Mouse (Mus musculus) MEL (cell line): ENCODE results near the gene Usp39. TPM values are rescaled to one million over a fixed set of nuclear protein-coding genes. Genes with fewer than 3 reads are reported as not detected.

Experiments used
- DNase-seq: peaks from one replicate; pipeline ENCODE4 v3.0.0; 2011; ENCODE audit warnings: low read depth, low spot score
- H3K27ac ChIP-seq: 2 replicates; pipeline ENCODE4 v1.5.1; 2012; ENCODE audit warnings: low read depth, mild to moderate bottlenecking, control low read depth, low read length, moderate library complexity; ENCODE audit not compliant: control insufficient read depth
- H3K27me3 ChIP-seq, 2 experiments: fragments of 150-350 bp in 1 of 2; sonication (generic) in 1 of 2; 2 replicates each; pipeline ENCODE4 v1.6.1; 2012; ENCODE audit warnings: low read length in 2 of 2, mild to moderate bottlenecking in 2 of 2, improper control_type of control experiment in 1 of 2, moderate library complexity in 1 of 2; ENCODE audit not compliant: insufficient read depth in 2 of 2, control insufficient read depth in 1 of 2
- H3K36me3 ChIP-seq, 2 experiments: 2 replicates each; pipeline ENCODE4 v1.6.1; 2012 to 2014; ENCODE audit warnings: low read length in 2 of 2, improper control_type of control experiment in 1 of 2, inconsistent platforms in 1 of 2, mild to moderate bottlenecking in 1 of 2; ENCODE audit not compliant: insufficient read depth in 2 of 2, control insufficient read depth in 1 of 2
- H3K4me1 ChIP-seq, 2 experiments: fragments of 150-350 bp in 1 of 2; sonication (generic) in 1 of 2; 2 replicates each; pipeline ENCODE4 v1.6.1; 2012; ENCODE audit warnings: low read length in 2 of 2, improper control_type of control experiment in 1 of 2, mild to moderate bottlenecking in 1 of 2; ENCODE audit not compliant: insufficient read depth in 2 of 2, control insufficient read depth in 1 of 2
- H3K4me3 ChIP-seq, 2 experiments: fragments of 150-350 bp in 1 of 2; sonication (generic) in 1 of 2; 2 replicates each; pipeline ENCODE4 v1.5.1; 2012; ENCODE audit warnings: low read depth in 2 of 2, low read length in 2 of 2, mild to moderate bottlenecking in 2 of 2, moderate library complexity in 2 of 2, control low read depth in 1 of 2, improper control_type of control experiment in 1 of 2; ENCODE audit not compliant: control insufficient read depth in 1 of 2, insufficient read depth in 1 of 2
- H3K79me2 ChIP-seq: 2 replicates; pipeline ENCODE4 v1.6.1; 2012; ENCODE audit warnings: mild to moderate bottlenecking, low read length, moderate library complexity; ENCODE audit not compliant: control insufficient read depth, poor library complexity, insufficient read depth
- H3K9ac ChIP-seq: 2 replicates; pipeline ENCODE4 v1.6.1; 2012; ENCODE audit warnings: low read depth, mild to moderate bottlenecking, control low read depth, low read length, moderate library complexity; ENCODE audit not compliant: control insufficient read depth, poor library complexity, severe bottlenecking
- H3K9me3 ChIP-seq: fragments of 150-350 bp; sonication (generic); replicated peaks from 2 replicates; pipeline ENCODE4 v1.6.1; 2012; ENCODE audit warnings: mild to moderate bottlenecking, low read length, improper control_type of control experiment, moderate library complexity; ENCODE audit not compliant: insufficient read depth
- CHD1 ChIP-seq: IDR thresholded peaks from 2 replicates; pipeline ENCODE4 v1.6.1; 2012; ENCODE audit warnings: low read depth, mild to moderate bottlenecking, inconsistent platforms, low read length, improper control_type of control experiment
- EP300 ChIP-seq, 2 experiments: IDR thresholded peaks; 2 replicates each; pipeline ENCODE4 v1.6.1; 2011; ENCODE audit warnings: improper control_type of control experiment in 2 of 2, low read length in 2 of 2, low read depth in 1 of 2, mild to moderate bottlenecking in 1 of 2
- ETS1 ChIP-seq: IDR thresholded peaks from 2 replicates; pipeline ENCODE4 v1.6.1; 2012; ENCODE audit warnings: low read depth, mild to moderate bottlenecking, inconsistent platforms, low read length, improper control_type of control experiment, moderate library complexity
- HCFC1 ChIP-seq: IDR thresholded peaks from 2 replicates; pipeline ENCODE4 v1.6.1; 2012; ENCODE audit warnings: low read depth, mild to moderate bottlenecking, inconsistent platforms, low read length, improper control_type of control experiment, moderate library complexity
- MAZ ChIP-seq: IDR thresholded peaks from 2 replicates; pipeline ENCODE4 v1.6.1; 2012; ENCODE audit warnings: low read depth, mild to moderate bottlenecking, inconsistent platforms, low read length, improper control_type of control experiment
- MEF2A ChIP-seq: IDR thresholded peaks from 2 replicates; pipeline ENCODE4 v1.6.1; 2014; ENCODE audit warnings: low read depth, mild to moderate bottlenecking, inconsistent platforms, low read length, improper control_type of control experiment; ENCODE audit not compliant: poor library complexity, insufficient replicate concordance, severe bottlenecking; ENCODE audit errors: extremely low read depth
- MXI1 ChIP-seq: IDR thresholded peaks from 2 replicates; pipeline ENCODE4 v1.6.1; 2011; ENCODE audit warnings: mild to moderate bottlenecking, low read depth, low read length, improper control_type of control experiment
- MYC ChIP-seq: IDR thresholded peaks from 2 replicates; pipeline ENCODE4 v1.6.1; 2011; ENCODE audit warnings: low read depth, mild to moderate bottlenecking, low read length, improper control_type of control experiment, moderate library complexity
- NELFE ChIP-seq: IDR thresholded peaks from 2 replicates; pipeline ENCODE4 v1.6.1; 2011; ENCODE audit warnings: low read depth, low read length, improper control_type of control experiment
- POLR2A ChIP-seq, 2 experiments: IDR thresholded peaks; 2 replicates each; pipeline ENCODE4 v1.6.1; 2011 to 2012; ENCODE audit warnings: low read length in 2 of 2, mild to moderate bottlenecking in 2 of 2, control low read depth in 1 of 2, improper control_type of control experiment in 1 of 2, low read depth in 1 of 2, moderate library complexity in 1 of 2; ENCODE audit not compliant: control insufficient read depth in 1 of 2, insufficient read depth in 1 of 2, poor library complexity in 1 of 2
- POLR2AphosphoS2 ChIP-seq: IDR thresholded peaks from 2 replicates; pipeline ENCODE4 v1.6.1; 2011; ENCODE audit warnings: low read length, improper control_type of control experiment
- POLR2AphosphoS5 ChIP-seq: IDR thresholded peaks from 2 replicates; pipeline ENCODE4 v1.6.1; 2012; ENCODE audit warnings: low read depth, borderline replicate concordance, mild to moderate bottlenecking, inconsistent platforms, low read length, moderate library complexity, mixed read lengths
- RCOR1 ChIP-seq: IDR thresholded peaks from 2 replicates; pipeline ENCODE4 v1.6.1; 2012; ENCODE audit warnings: low read depth, mild to moderate bottlenecking, inconsistent platforms, low read length, improper control_type of control experiment
- SMC3 ChIP-seq: IDR thresholded peaks from 2 replicates; pipeline ENCODE4 v1.6.1; 2011; ENCODE audit warnings: low read depth, low read length, improper control_type of control experiment
- TBP ChIP-seq: IDR thresholded peaks from 2 replicates; pipeline ENCODE4 v1.8.0; 2011; ENCODE audit warnings: low read depth, low read length, improper control_type of control experiment
- TCF12 ChIP-seq: IDR thresholded peaks from 2 replicates; pipeline ENCODE4 v1.6.1; 2014; ENCODE audit warnings: low read depth, mild to moderate bottlenecking, inconsistent platforms, low read length, improper control_type of control experiment, moderate library complexity
- UBTF ChIP-seq: IDR thresholded peaks from 2 replicates; pipeline ENCODE4 v1.6.1; 2012; ENCODE audit warnings: low read depth, mild to moderate bottlenecking, inconsistent platforms, low read length, improper control_type of control experiment, moderate library complexity, borderline replicate concordance; ENCODE audit not compliant: insufficient read depth
- ZMIZ1 ChIP-seq: IDR thresholded peaks from 2 replicates; pipeline ENCODE4 v1.6.1; 2012; ENCODE audit warnings: low read depth, mild to moderate bottlenecking, inconsistent platforms, low read length, improper control_type of control experiment, moderate library complexity
- polyA plus RNA-seq, 2 experiments: library from polyadenylated mRNA; stranded (reverse) in 1 of 2; unstranded in 1 of 2; fragments of >175 nt in 1 of 2; fragments of >200 nt in 1 of 2; gene quantifications; 2 replicates each; pipeline versions ENCODE4 v1.2.1 to v1.2.4; 2012; ENCODE audit warnings: low replicate concordance in 2 of 2, low read depth in 1 of 2; ENCODE audit not compliant: insufficient read length in 2 of 2, insufficient read depth in 1 of 2, missing spikeins in 1 of 2
- total RNA-seq: library from RNA; depleted of rRNA; stranded (reverse); fragments of 300-350 nt; gene quantifications from 2 replicates; pipeline ENCODE4 v1.2.3, GENCODE M21; 2012

Usp39 gene
- total and polyA plus RNA-seq, 3 experiments: 103 to 106 TPM; not detected in 1

DNA sequence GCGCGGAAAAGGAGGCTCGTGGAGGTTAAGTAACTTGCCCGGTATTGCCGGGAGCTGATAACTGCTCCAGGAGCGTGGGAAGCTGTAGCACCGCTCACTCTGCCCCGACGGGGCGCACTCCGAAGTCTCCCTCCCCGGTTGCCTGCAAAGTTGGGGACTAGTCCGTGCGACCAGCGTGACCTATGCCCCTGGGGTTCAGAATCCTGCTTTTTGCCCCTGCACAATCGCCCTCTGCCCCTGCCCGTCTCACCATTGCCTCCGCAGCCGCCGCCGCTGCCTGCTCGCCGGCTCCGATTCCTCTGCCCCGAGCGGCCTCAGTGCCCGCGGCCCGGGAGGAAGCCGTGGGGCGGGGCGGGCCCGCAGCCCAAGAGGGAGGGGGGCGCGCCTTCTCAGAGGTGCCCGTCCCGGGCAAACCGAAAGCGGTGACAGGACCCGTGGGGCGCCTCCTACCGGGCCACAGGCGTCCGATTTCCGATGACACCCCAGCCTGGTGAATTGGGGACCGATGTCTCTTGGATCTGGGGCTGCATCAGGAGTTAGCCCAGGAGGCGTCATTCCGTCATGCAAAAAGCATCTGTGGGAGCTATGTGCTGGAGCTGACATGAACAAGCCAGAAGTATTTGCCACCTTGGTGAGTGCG is 35.3 kb upstream of the Usp39 start, which contains the start of gene Vamp5 (continued):
- peak; percentile 29; the same call in 1 of the 2 replicates for TF ChIP-seq SMC3

DNA sequence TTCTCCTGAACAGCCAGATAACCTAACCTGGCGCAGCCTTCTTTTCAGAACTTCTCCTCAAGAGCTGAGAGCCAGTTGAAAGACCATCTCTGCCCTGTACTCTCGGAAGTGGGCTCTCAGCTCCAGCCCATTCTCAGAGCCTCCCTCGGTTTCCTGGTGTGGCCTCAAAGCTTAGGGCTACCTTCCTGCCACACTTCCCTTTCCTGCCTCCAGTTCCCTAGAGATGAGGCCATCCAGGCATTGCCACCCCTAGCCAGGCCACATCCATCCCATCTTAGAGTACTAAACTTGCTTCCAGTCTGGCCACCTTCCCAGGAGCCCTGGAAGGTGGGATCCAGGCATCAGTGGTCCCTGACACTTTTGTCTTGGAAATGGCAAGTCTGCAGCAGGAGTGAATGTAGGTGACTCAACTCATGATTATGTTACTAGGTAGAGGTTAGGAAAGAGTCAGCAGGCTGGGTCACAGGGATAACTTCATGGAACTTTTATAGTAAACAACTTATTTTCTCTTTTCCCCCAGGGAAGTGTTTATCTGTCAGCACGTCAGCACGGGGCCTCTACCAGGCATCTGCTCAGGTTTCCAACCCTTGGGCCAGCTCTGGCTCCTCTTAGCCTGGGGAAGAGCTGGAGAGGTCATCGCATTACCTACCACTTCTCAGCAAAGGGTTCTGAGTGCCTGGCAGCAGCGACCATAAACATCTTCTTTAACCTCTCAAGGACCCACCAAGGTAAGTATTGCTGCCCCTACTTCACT is 34.6 kb upstream of the Usp39 start:
- Histone ChIP-seq H3K9me3 (no peaks in the 10 kb centered on the region), H3K4me1 (peaks cover 20 to 49% of the 10 kb centered on the region in 2 experiments), H3K36me3 (peaks cover 11 to 54% of the 10 kb centered on the region in 2 experiments), H3K79me2 (peaks cover 72% of the 10 kb centered on the region), H3K27ac (peak overlapping the region; percentile 90), H3K9ac (peak overlapping the region; percentile 83), H3K27me3 (no peaks in the 10 kb centered on the region), H3K4me3 (peak overlapping the region; percentile 82 to 97)
- peak; percentile 73 for DNase-seq
- 0 out of 2 replicates have a peak, but pooled peaks have one; percentile 5 for TF ChIP-seq CHD1
- peak; percentile 21 for TF ChIP-seq ZMIZ1
- TF ChIP-seq HCFC1: no peak
- peak; percentile 44 to 49; a peak in 1 of 4 replicates for TF ChIP-seq POLR2A (IDR thresholded peaks at IDR 0.05; ENCODE audit: control insufficient read depth in 1 of 2, insufficient read depth in 1 of 2, low read depth in 1 of 2, low read length in 2 of 2, poor library complexity in 1 of 2)
- peak; percentile 69 for TF ChIP-seq POLR2AphosphoS2
- 0 out of 2 replicates have a peak, but pooled peaks have one; percentile 69 for TF ChIP-seq TBP
- no peak for TF ChIP-seq RCOR1
- TF ChIP-seq EP300 (IDR thresholded peaks at IDR 0.05; ENCODE audit: low read depth in 1 of 2, low read length in 2 of 2): no peak

DNA sequence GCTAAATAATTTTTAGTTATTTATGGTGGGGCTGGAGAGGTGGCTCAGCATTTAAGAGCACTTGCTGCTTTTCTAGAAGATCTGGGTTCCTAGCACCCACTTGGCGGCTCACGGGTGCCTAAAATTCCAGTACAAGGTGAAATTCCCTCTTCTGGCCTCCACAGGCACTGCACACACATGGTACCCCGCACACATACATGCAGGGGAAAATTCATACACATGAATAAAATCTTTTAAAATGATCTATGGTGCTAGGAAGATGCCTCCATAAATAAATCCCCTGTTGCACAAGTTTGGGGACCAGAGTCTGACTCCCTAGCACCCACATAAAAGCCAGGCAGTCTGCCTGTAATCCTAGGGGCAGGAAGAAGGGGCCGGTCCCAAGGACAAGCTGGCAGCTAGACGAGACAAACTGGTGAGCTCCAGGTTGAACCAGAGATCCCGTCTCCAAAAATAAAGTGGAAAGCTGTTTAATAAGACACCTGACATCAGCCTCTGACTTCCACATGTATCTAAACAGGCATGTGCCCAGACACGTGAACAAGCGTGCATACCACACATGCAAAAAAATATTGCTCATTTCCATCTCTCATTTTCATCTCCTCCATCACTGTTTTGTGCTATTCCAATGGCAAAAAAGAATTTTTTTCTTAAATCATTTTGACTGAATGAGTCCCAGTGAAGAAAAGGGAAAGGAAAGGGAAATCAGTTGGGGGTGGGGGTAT is 33.7 kb upstream of the Usp39 start:
- DNase-seq: peak; percentile 55
- Histone ChIP-seq H3K9me3 (no peaks in the 10 kb centered on the region), H3K4me1 (peaks cover 22 to 51% of the 10 kb centered on the region in 2 experiments), H3K27me3 (no peaks in the 10 kb centered on the region), H3K4me3 (peak overlapping the region; percentile 82 to 97), H3K79me2 (peaks cover 80% of the 10 kb centered on the region), H3K27ac (peak overlapping the region; percentile 90), H3K9ac (peak overlapping the region; percentile 83), H3K36me3 (peaks cover 12 to 56% of the 10 kb centered on the region in 2 experiments)
- no peak for TF ChIP-seq TCF12
- no peak for TF ChIP-seq POLR2AphosphoS5
- 0 out of 2 replicates have a peak, but pooled peaks have one; percentile 19 for TF ChIP-seq UBTF
- TF ChIP-seq SMC3: peak; percentile 6; the same call in 1 of the 2 replicates
- 0 out of 2 replicates have a peak, but pooled peaks have one; percentile 27 for TF ChIP-seq MAZ
- TF ChIP-seq CHD1: peak; percentile 92
- TF ChIP-seq NELFE: no peak; the same call in 1 of the 2 replicates
- TF ChIP-seq RCOR1: no peak
- TF ChIP-seq MEF2A: no peak
- no peak for TF ChIP-seq ETS1
- peak; percentile 75; the same call in 1 of the 2 replicates for TF ChIP-seq MYC
- peak; percentile 77; the same call in 1 of the 2 replicates for TF ChIP-seq MXI1
